In genomic region chr10:13238188-13238587, GRCm38 (mm10) we compare ENCODE assay signal across 24 mouse cellular contexts. TPM values are rescaled to one million over a fixed set of nuclear protein-coding genes. Genes with fewer than 3 reads are reported as not detected.
DNase-seq lines count a peak whose midpoint lies in the region; ATAC-seq and TF ChIP-seq lines count a peak whose summit lies in the region.
"Had no signal": no experiment of that assay in that cellular context is flagged by ENCODE, and none has a peak within 500 bp of the region (broad histone marks: within the 10 kb centered on the region; RNA-seq: fewer than 3 reads in every experiment).

No protein-coding gene starts in this region.

- TF ChIP-seq CTCF in heart, postnatal 0 days (IDR thresholded peaks at IDR 0.05; ENCODE audit: low read depth), result no peak

- H3K27me3 ChIP-seq in heart, embryonic 10.5 days (ENCODE audit: insufficient read depth, poor library complexity, severe bottlenecking), result no peaks in the 10 kb centered on the region
- no peaks in the 10 kb centered on the region for H3K27me3 ChIP-seq in heart, postnatal 0 days (ENCODE audit: control insufficient read depth, insufficient read depth, low read length)
- no peaks in the 10 kb centered on the region for H3K27me3 ChIP-seq in limb, embryonic 15.5 days
- no peaks in the 10 kb centered on the region for H3K27me3 ChIP-seq in limb, embryonic 10.5 days (ENCODE audit: low read depth, poor library complexity, severe bottlenecking)
- H3K27me3 ChIP-seq: embryonic facial prominence, embryonic 13.5 days; embryonic facial prominence, embryonic 15.5 days; forebrain, embryonic 12.5 days had no signal

- H3K27ac ChIP-seq in heart, embryonic 10.5 days, result no peak overlapping the region
- H3K27ac ChIP-seq in heart, postnatal 0 days (ENCODE audit: low read depth), result no peak overlapping the region
- peak overlapping the region; percentile 72 for H3K27ac ChIP-seq in limb, embryonic 15.5 days
- no peak overlapping the region for H3K27ac ChIP-seq in limb, embryonic 10.5 days
- H3K27ac ChIP-seq: embryonic facial prominence, embryonic 15.5 days; forebrain, embryonic 10.5 days; forebrain, embryonic 12.5 days had no signal

- ATAC-seq in heart, postnatal 0 days (ENCODE audit: insufficient read depth, low read depth), result no peak
- no peak for ATAC-seq in limb, embryonic 15.5 days (ENCODE audit: insufficient number of reproducible peaks, low FRiP score, low TSS enrichment, low read depth)
- ATAC-seq: forebrain, embryonic 14.5 days had no signal

- 66% methylated on average over 4 of the region's 4 CpGs for WGBS in heart, embryonic 10.5 days
- WGBS in heart, postnatal 0 days, result 72% methylated on average over 4 of the region's 4 CpGs
- 79% methylated on average over 4 of the region's 4 CpGs for WGBS in limb, embryonic 15.5 days
- WGBS in limb, embryonic 10.5 days, result 93% methylated on average over 4 of the region's 4 CpGs

- TF ChIP-seq EP300 in heart, postnatal 0 days (IDR thresholded peaks at IDR 0.05; ENCODE audit: low read depth), result no peak

- no peak overlapping the region for H3K9ac ChIP-seq in heart, postnatal 0 days (replicated peaks; ENCODE audit: low read depth, low read length)
- no peak overlapping the region for H3K9ac ChIP-seq in limb, embryonic 15.5 days
- H3K9ac ChIP-seq: embryonic facial prominence, embryonic 13.5 days; embryonic facial prominence, embryonic 15.5 days; forebrain, embryonic 12.5 days had no signal

- H3K4me2 ChIP-seq in heart, postnatal 0 days (ENCODE audit: low read depth, low read length), result no peak overlapping the region
- H3K4me2 ChIP-seq in limb, embryonic 15.5 days, result no peak overlapping the region
- H3K4me2 ChIP-seq: embryonic facial prominence, embryonic 13.5 days; embryonic facial prominence, embryonic 15.5 days; forebrain, embryonic 12.5 days had no signal

- no peak overlapping the region for H3K4me3 ChIP-seq in heart, embryonic 10.5 days
- no peak overlapping the region for H3K4me3 ChIP-seq in heart, postnatal 0 days (ENCODE audit: low read depth, low read length)
- no peak overlapping the region for H3K4me3 ChIP-seq in limb, embryonic 15.5 days
- H3K4me3 ChIP-seq in limb, embryonic 10.5 days, result no peak overlapping the region
- H3K4me3 ChIP-seq: embryonic facial prominence, embryonic 13.5 days; embryonic facial prominence, embryonic 15.5 days; erythroblast, embryonic 14.5 days; forebrain, embryonic 10.5 days; forebrain, embryonic 12.5 days had no signal

- peaks cover 41% of the 10 kb centered on the region for H3K36me3 ChIP-seq in heart, embryonic 10.5 days
- H3K36me3 ChIP-seq in heart, postnatal 0 days (replicated peaks; ENCODE audit: control insufficient read depth, insufficient read depth, low read length), result peaks cover 58% of the 10 kb centered on the region
- 0 out of 2 replicates have a peak, but pooled peaks cover 9% of the 10 kb centered on the region for H3K36me3 ChIP-seq in limb, embryonic 15.5 days
- H3K36me3 ChIP-seq in limb, embryonic 10.5 days, result peaks cover 9% of the 10 kb centered on the region; the same call in 1 of the 2 replicates

- peak; percentile 12 to 14 for DNase-seq in heart, adult 9 months (ENCODE audit: low spot score in 2 of 2)
- no peak for DNase-seq in heart, embryonic 10.5 days (ENCODE audit: low spot score)
- peak; percentile 46 for DNase-seq in heart, postnatal 0 days (ENCODE audit: low spot score)
- DNase-seq in heart, postnatal 4 days, result no peak
- no peak for DNase-seq in limb, embryonic 10.5 days (ENCODE audit: low spot score)
- peak; percentile 40 for DNase-seq in yolk sac, embryonic 10.5 days (ENCODE audit: low spot score)
- no peak for DNase-seq in frontal cortex, adult 2 months (ENCODE audit: extremely low spot score in 1 of 2, low spot score in 1 of 2)
- DNase-seq: adrenal gland, adult 2 months; adrenal gland, postnatal 10 days; adrenal gland, postnatal 25 days; cerebellum, adult 11 months; cerebellum, adult 18-20 months; cerebellum, adult 8-10 months; cerebellum, adult 9-11 months; cerebellum, postnatal 14 days; cerebellum, postnatal 36 days; embryo, embryonic 11 days had no signal

- peaks cover 21% of the 10 kb centered on the region for H3K4me1 ChIP-seq in heart, embryonic 10.5 days
- H3K4me1 ChIP-seq in heart, postnatal 0 days (ENCODE audit: control insufficient read depth, insufficient read depth), result no peaks in the 10 kb centered on the region; the same call in 1 of the 2 replicates
- no peaks in the 10 kb centered on the region for H3K4me1 ChIP-seq in limb, embryonic 15.5 days
- no peaks in the 10 kb centered on the region for H3K4me1 ChIP-seq in limb, embryonic 10.5 days
- H3K4me1 ChIP-seq: embryonic facial prominence, embryonic 15.5 days had no signal

- no peaks in the 10 kb centered on the region for H3K9me3 ChIP-seq in heart, embryonic 10.5 days
- no peaks in the 10 kb centered on the region for H3K9me3 ChIP-seq in heart, postnatal 0 days (replicated peaks; ENCODE audit: control insufficient read depth, low read length)
- no peaks in the 10 kb centered on the region for H3K9me3 ChIP-seq in limb, embryonic 15.5 days
- H3K9me3 ChIP-seq in limb, embryonic 10.5 days (replicated peaks), result no peaks in the 10 kb centered on the region
- H3K9me3 ChIP-seq: embryonic facial prominence, embryonic 13.5 days; embryonic facial prominence, embryonic 15.5 days; forebrain, embryonic 10.5 days; forebrain, embryonic 12.5 days had no signal

RNA-seq across cellular contexts. Expression of gene Ltv1, which starts 45.2 kb away (rescaled TPM):
- polyA plus RNA-seq in heart, embryonic 10.5 days (2016; fragmentation: Nextera tagmentation; extraction: Ambion mirVana), result 79.1 and 81.1 TPM in 2 replicates
- 16.2 and 28.3 TPM in 2 replicates for total RNA-seq in heart, postnatal 0 days (2014; rRNA removed; ENCODE audit: low replicate concordance)
- polyA plus RNA-seq in heart, postnatal 0 days (2015; fragmentation: Nextera tagmentation; extraction: Ambion mirVana), result 31.5 and 34.8 TPM in 2 replicates
- total RNA-seq in heart, postnatal 4 days (2021), result 10 to 100 TPM; 29.8 to 36.1 TPM
- 70.1 and 74.3 TPM in 2 replicates for polyA plus RNA-seq in limb, embryonic 15.5 days (2015; fragmentation: Nextera tagmentation; extraction: Ambion mirVana)
- polyA plus RNA-seq in limb, embryonic 10.5 days (2016; fragmentation: Nextera tagmentation; extraction: Ambion mirVana), result 65.3 and 68.0 TPM in 2 replicates
- polyA plus RNA-seq in frontal cortex, adult 2 months (2012; rRNA removed), result 21.5 and 23.1 TPM in 2 replicates

Comparison
In these comparisons a context has a peak if more than half of its experiments do, and no peak if none do; other contexts are left out.
1. DNase-seq: peak in heart, adult 9 months (2 of 2), heart, postnatal 0 days (single experiment) and yolk sac, embryonic 10.5 days (single experiment); none in heart, embryonic 10.5 days (single experiment), heart, postnatal 4 days (single experiment), limb, embryonic 10.5 days (single experiment) and frontal cortex, adult 2 months (0 of 2).